Mouse (Mus musculus) adrenal gland, adult 2 months (tissue): Measurements from ENCODE around the gene Nfam1. TPM values are rescaled to one million over a fixed set of nuclear protein-coding genes. Genes with fewer than 3 reads are reported as not detected.

ENCODE experiments used
- DNase-seq: peaks from one replicate; pipeline ENCODE4 v3.0.0; 2021
- microRNA-seq, 2 experiments: library from miRNA; unstranded; fragments of <30 nt; microRNA quantifications; one replicate each; pipeline ENCODE4 v1.2.0; 2021
- polyA plus RNA-seq: library from polyadenylated mRNA; depleted of rRNA; stranded (reverse); fragments of >200 nt; gene quantifications from 2 replicates; pipeline ENCODE4 v1.2.3, GENCODE M21; 2012; rRNA removed
- total RNA-seq, 2 experiments: library from RNA; stranded (reverse); gene quantifications; 2 replicates each; pipeline ENCODE4 v1.2.3; 2021

The Nfam1 gene
- total and polyA plus RNA-seq, 3 experiments: 2.9 to 3.8 (median 3.6) TPM

- DNase-seq: no peak
Observed at GRCm38 (mm10) chr15:82959151-82959550, 74.0 kb downstream of the Nfam1 start.

- DNase-seq: no peak
Observed at GRCm38 (mm10) chr15:82958253-82958701, 74.8 kb downstream of the Nfam1 start.

GRCm38 (mm10) chr15:82956721-82957120 lies 76.4 kb downstream of the Nfam1 start:
- DNase-seq: no peak

- DNase-seq: no peak
Observed at GRCm38 (mm10) chr15:82956310-82956709, 76.8 kb downstream of the Nfam1 start.

GRCm38 (mm10) chr15:82955286-82955685 lies 77.8 kb downstream of the Nfam1 start:
- no peak for DNase-seq

- DNase-seq: no peak
Observed at GRCm38 (mm10) chr15:82954034-82954433, 79.1 kb downstream of the Nfam1 start.

GRCm38 (mm10) chr15:82953096-82953495 lies 80.0 kb downstream of the Nfam1 start:
- no peak for DNase-seq

GRCm38 (mm10) chr15:82952292-82952705 lies 80.8 kb downstream of the Nfam1 start:
- DNase-seq: no peak

- no peak for DNase-seq
Observed at GRCm38 (mm10) chr15:82950246-82950645, 82.9 kb downstream of the Nfam1 start.

GRCm38 (mm10) chr15:82947431-82947830 lies 85.7 kb downstream of the Nfam1 start:
- no peak for DNase-seq

- DNase-seq: peak; percentile 76
Observed at GRCm38 (mm10) chr15:82944479-82945195, 88.5 kb downstream of the Nfam1 start.

Small RNA genes lying within 50 kb of the gene (microRNA-seq; reads per million reads assigned to microRNA genes)
- gene Mir3080: 0 to 0.88 reads per million in 2 experiments

Other genes starting within 250 kb of the Nfam1 start
- 1 to 10 TPM in 1 of 2 experiments, not detected in 1; 2.6 TPM for gene Cyp2d26, start 239.0 kb downstream of the Nfam1 start, total RNA-seq
- gene Cyp2d26, start 239.0 kb downstream of the Nfam1 start, polyA plus RNA-seq: 0.13 and 1.1 TPM in 2 replicates
- gene Tcf20, start 45.4 kb downstream of the Nfam1 start, total RNA-seq: 100 to 1,000 TPM in 1 of 2 experiments, 10 to 100 TPM in 1; 80.6 to 103 TPM
- 13.9 and 27.7 TPM in 2 replicates for gene Tcf20, start 45.4 kb downstream of the Nfam1 start, polyA plus RNA-seq
- gene Serhl, start 56.2 kb upstream of the Nfam1 start, total RNA-seq: 10 to 100 TPM; 40.0 to 48.8 TPM
- gene Serhl, start 56.2 kb upstream of the Nfam1 start, polyA plus RNA-seq: 60.8 and 83.2 TPM in 2 replicates
- 100 to 1,000 TPM; 123 to 167 TPM for gene Rrp7a, start 89.5 kb upstream of the Nfam1 start, total RNA-seq
- 128 and 179 TPM in 2 replicates for gene Rrp7a, start 89.5 kb upstream of the Nfam1 start, polyA plus RNA-seq
- 10 to 100 TPM; 89.7 to 96.8 TPM for gene Poldip3, start 116.1 kb upstream of the Nfam1 start, total RNA-seq
- gene Poldip3, start 116.1 kb upstream of the Nfam1 start, polyA plus RNA-seq: 43.0 and 55.4 TPM in 2 replicates
- 100 to 1,000 TPM; 310 to 426 TPM for gene Cyb5r3, start 139.3 kb upstream of the Nfam1 start, total RNA-seq
- gene Cyb5r3, start 139.3 kb upstream of the Nfam1 start, polyA plus RNA-seq: 461 and 645 TPM in 2 replicates
- gene A4galt, start 218.5 kb upstream of the Nfam1 start, total RNA-seq: 10 to 100 TPM in 1 of 2 experiments, 1 to 10 TPM in 1; 8.3 to 14.2 TPM
- 8.8 and 22.2 TPM in 2 replicates for gene A4galt, start 218.5 kb upstream of the Nfam1 start, polyA plus RNA-seq